Mouse (Mus musculus) C2C12 (cell line): ENCODE results near the gene Otulin.
A peak's percentile ranks its signal among the peaks of the same experiment; 100 is the strongest.

ENCODE experiments used
- CTCF ChIP-seq: IDR thresholded peaks from one replicate; pipeline ENCODE4 v1.5.1; 2011; ENCODE audit not compliant: control insufficient read depth, insufficient read depth, insufficient read length
- MAX ChIP-seq: IDR thresholded peaks from one replicate; pipeline ENCODE4 v1.6.1; 2011; ENCODE audit warnings: mild to moderate bottlenecking, control low read depth
- MYOD1 ChIP-seq: IDR thresholded peaks from one replicate; pipeline ENCODE4 v1.6.1; 2011; ENCODE audit warnings: low read depth; ENCODE audit not compliant: control insufficient read depth, insufficient read length
- USF1 ChIP-seq: IDR thresholded peaks from one replicate; pipeline ENCODE4 v1.6.1; 2011; ENCODE audit warnings: low read depth, mild to moderate bottlenecking, control low read depth, moderate library complexity

DNA sequence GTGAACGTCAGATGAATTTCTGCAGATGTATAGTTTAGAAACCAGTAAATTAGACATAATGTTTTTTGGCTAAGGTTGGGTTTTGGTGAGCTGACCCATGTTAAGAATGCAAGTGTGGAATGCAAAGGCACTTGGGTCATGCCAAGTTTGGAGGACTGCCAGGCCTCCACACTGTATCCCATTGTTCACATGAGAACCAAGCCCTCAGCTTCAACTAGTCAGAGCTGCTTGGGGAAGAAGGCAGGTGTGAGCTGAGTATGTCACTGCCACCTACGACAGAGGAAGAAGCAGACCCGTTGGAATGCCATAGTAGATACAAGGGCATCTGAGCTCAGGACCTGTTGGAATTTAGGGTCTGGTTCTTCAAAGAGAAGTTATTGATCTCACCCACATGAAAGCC, 54.6 kb downstream of the Otulin start:
- TF ChIP-seq CTCF (no peak), MYOD1 (peak; percentile 36), MAX (no peak), USF1 (no peak)
